In the genomic region with DNA sequence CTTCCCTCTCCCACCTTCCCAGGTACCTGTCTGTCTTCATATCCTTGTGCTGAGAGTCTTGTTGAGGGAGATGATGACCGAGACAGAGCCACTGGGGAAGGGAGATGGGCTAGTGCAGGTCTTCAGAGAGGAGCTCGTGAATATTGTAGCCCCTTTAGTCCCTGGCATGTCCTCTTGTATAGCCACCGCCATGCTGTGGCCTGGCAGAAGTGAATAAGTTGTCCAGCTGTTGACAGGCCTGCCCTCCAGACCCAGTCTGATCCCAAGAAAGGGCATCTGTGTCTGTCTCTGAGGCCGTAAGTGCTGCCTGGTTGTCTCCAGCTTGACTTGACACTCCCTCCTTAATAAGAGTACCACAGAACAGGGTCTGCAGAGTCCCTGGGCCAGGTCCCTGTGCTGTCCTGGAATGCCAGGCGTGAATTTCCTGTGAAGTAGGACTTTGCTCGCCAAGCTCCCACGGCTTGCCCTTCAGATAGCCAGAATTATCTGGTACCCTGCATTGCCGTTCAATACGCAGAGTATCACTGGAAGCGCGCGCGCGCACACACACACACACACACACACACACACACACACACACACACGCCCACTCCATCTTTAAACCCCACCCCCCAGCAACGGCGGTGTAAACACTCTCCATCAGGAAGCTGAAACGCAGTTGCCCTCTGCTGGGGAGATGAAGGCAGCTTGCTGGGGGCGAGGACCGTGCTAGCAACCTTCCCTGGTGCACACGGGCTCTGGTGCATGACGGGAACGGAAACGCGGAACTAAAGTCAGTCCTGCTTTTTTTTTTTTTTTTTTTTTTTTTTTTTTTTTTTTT, we compare ENCODE assay signal across 8 mouse cellular contexts.
A peak's percentile ranks its signal among the peaks of the same experiment; 100 is the strongest.
DNase-seq lines count a peak whose midpoint lies in the region; ATAC-seq and TF ChIP-seq lines count a peak whose summit lies in the region.

No protein-coding gene starts in this region.

- TF ChIP-seq EP300 in MEL (IDR thresholded peaks at IDR 0.05; ENCODE audit: low read depth in 1 of 2, low read length in 2 of 2) = peak in 1 of 2 experiments; percentile 34; a peak in 1 of 4 replicates

- peak in 1 of 2 experiments; percentile 28; a peak in 1 of 4 replicates for TF ChIP-seq POLR2A in MEL (IDR thresholded peaks at IDR 0.05; ENCODE audit: control insufficient read depth in 1 of 2, insufficient read depth in 1 of 2, low read depth in 1 of 2, low read length in 2 of 2, poor library complexity in 1 of 2)

- peak overlapping the region; percentile 64 for H3K4me2 ChIP-seq in hindbrain, embryonic 12.5 days (replicated peaks)

- peaks cover 0 to 10% of the 10 kb centered on the region in 2 experiments; a peak in 2 of 4 replicates for H3K36me3 ChIP-seq in MEL (ENCODE audit: control insufficient read depth in 1 of 2, insufficient read depth in 2 of 2, low read length in 2 of 2)
- no peaks in the 10 kb centered on the region for H3K36me3 ChIP-seq in hindbrain, embryonic 12.5 days

- ATAC-seq in hindbrain, embryonic 12.5 days (ENCODE audit: low FRiP score) = peak; percentile 96

- H3K27me3 ChIP-seq in MEL (ENCODE audit: control insufficient read depth in 1 of 2, insufficient read depth in 2 of 2, low read length in 2 of 2) = peaks cover 0 to 1% of the 10 kb centered on the region in 2 experiments; a peak in 1 of 4 replicates
- no peaks in the 10 kb centered on the region for H3K27me3 ChIP-seq in hindbrain, embryonic 12.5 days

- H3K9ac ChIP-seq in MEL (ENCODE audit: control insufficient read depth, low read depth, low read length, poor library complexity, severe bottlenecking) = peak overlapping the region; percentile 62; the same call in 1 of the 2 replicates
- peak overlapping the region; percentile 42; the same call in 1 of the 2 replicates for H3K9ac ChIP-seq in hindbrain, embryonic 12.5 days

- H3K9me3 ChIP-seq in MEL (replicated peaks; ENCODE audit: insufficient read depth, low read length) = no peaks in the 10 kb centered on the region
- no peaks in the 10 kb centered on the region for H3K9me3 ChIP-seq in hindbrain, embryonic 12.5 days (replicated peaks)

- TF ChIP-seq RAD21 in MEL (IDR thresholded peaks at IDR 0.05; ENCODE audit: low read depth, low read length) = peak; percentile 57

- no peak overlapping the region for H3K27ac ChIP-seq in MEL (ENCODE audit: control insufficient read depth, low read depth, low read length)
- peak overlapping the region; percentile 72 for H3K27ac ChIP-seq in hindbrain, embryonic 12.5 days

- peaks cover 7 to 17% of the 10 kb centered on the region in 2 experiments for H3K4me1 ChIP-seq in MEL (ENCODE audit: control insufficient read depth in 1 of 2, insufficient read depth in 2 of 2, low read length in 2 of 2)
- peaks cover 9% of the 10 kb centered on the region for H3K4me1 ChIP-seq in hindbrain, embryonic 12.5 days

- H3K4me3 ChIP-seq in MEL (ENCODE audit: control insufficient read depth in 1 of 2, insufficient read depth in 1 of 2, low read depth in 2 of 2, low read length in 2 of 2) = peak overlapping the region; percentile 37 to 66
- peak overlapping the region; percentile 36 for H3K4me3 ChIP-seq in hindbrain, embryonic 12.5 days

- WGBS in hindbrain, embryonic 12.5 days = 9% methylated on average over 24 of the region's 25 CpGs

- no peaks in the 10 kb centered on the region for H3K79me2 ChIP-seq in MEL (ENCODE audit: control insufficient read depth, insufficient read depth, low read length, poor library complexity)

- peak; percentile 94 for DNase-seq in MEL (ENCODE audit: low read depth, low spot score)
- DNase-seq in cerebellum, adult 8-10 months = peak; percentile 15
- DNase-seq in frontal cortex, postnatal 10 days (ENCODE audit: low spot score in 2 of 2) = peak; percentile 82 to 85
- DNase-seq in layer of hippocampus, postnatal 14 days (ENCODE audit: low spot score in 2 of 2) = peak; percentile 83 to 91
- peak; percentile 97 for DNase-seq in lung, postnatal 10 days
- DNase-seq in retina, embryonic 14.5 days (ENCODE audit: low spot score) = peak; percentile 87
- DNase-seq in thymus, postnatal 36 days = peak; percentile 92 to 96

- peak; percentile 17 to 73 (median 70); a peak in 5 of 6 replicates for TF ChIP-seq CTCF in MEL (IDR thresholded peaks at IDR 0.05 in 2 of 3, conservative IDR thresholded peaks at IDR 0.05 in 1 of 3; ENCODE audit: control insufficient read depth in 1 of 3, insufficient read depth in 1 of 3, low read depth in 2 of 3, low read length in 3 of 3, poor library complexity in 1 of 3, severe bottlenecking in 1 of 3)

TF ChIP-seq in MEL, 35 proteins besides CTCF, POLR2A, EP300 and RAD21:
- peak; percentile 87 for TF ChIP-seq ELF1 (IDR thresholded peaks at IDR 0.05; ENCODE audit: low read depth, low read length)
- peak; percentile 52; the same call in 1 of the 2 replicates for TF ChIP-seq MYC (IDR thresholded peaks at IDR 0.05; ENCODE audit: low read depth, low read length)
- TF ChIP-seq ZNF384 (IDR thresholded peaks at IDR 0.05; ENCODE audit: low read depth, low read length) = peak; percentile 99
- TF ChIP-seq HCFC1 (IDR thresholded peaks at IDR 0.05; ENCODE audit: low read depth, low read length) = peak; percentile 74
- TF ChIP-seq POLR2AphosphoS2 (IDR thresholded peaks at IDR 0.05; ENCODE audit: low read length) = no peak
- TF ChIP-seq MAX (IDR thresholded peaks at IDR 0.05; ENCODE audit: low read length) = no peak
- TF ChIP-seq RCOR1 (IDR thresholded peaks at IDR 0.05; ENCODE audit: low read depth, low read length) = no peak
- no peak for TF ChIP-seq MYB (IDR thresholded peaks at IDR 0.05; ENCODE audit: low read depth, low read length)
- TF ChIP-seq CHD1 (IDR thresholded peaks at IDR 0.05; ENCODE audit: low read depth, low read length) = no peak
- TF ChIP-seq KAT2A (conservative IDR thresholded peaks at IDR 0.05; ENCODE audit: low read depth, low read length) = no peak
- peak; percentile 33; the same call in 1 of the 2 replicates for TF ChIP-seq TBP (IDR thresholded peaks at IDR 0.05; ENCODE audit: low read depth, low read length)
- TF ChIP-seq SMC3 (IDR thresholded peaks at IDR 0.05; ENCODE audit: low read depth, low read length) = peak; percentile 71
- no peak for TF ChIP-seq GABPA (IDR thresholded peaks at IDR 0.05; ENCODE audit: low read depth, low read length)
- no peak for TF ChIP-seq BHLHE40 (IDR thresholded peaks at IDR 0.05; ENCODE audit: borderline replicate concordance, low read depth, low read length)
- 0 out of 2 replicates have a peak, but pooled peaks have one; percentile 12 for TF ChIP-seq GATA1 (IDR thresholded peaks at IDR 0.05; ENCODE audit: low read depth, low read length)
- 0 out of 2 replicates have a peak, but pooled peaks have one; percentile 42 for TF ChIP-seq E2F4 (IDR thresholded peaks at IDR 0.05; ENCODE audit: borderline replicate concordance, low read depth, low read length)
- TF ChIP-seq SIN3A (IDR thresholded peaks at IDR 0.05; ENCODE audit: low read length) = peak; percentile 82
- TF ChIP-seq MAZ (IDR thresholded peaks at IDR 0.05; ENCODE audit: low read depth, low read length) = peak; percentile 68; the same call in 1 of the 2 replicates
- TF ChIP-seq TCF12 (IDR thresholded peaks at IDR 0.05; ENCODE audit: low read depth, low read length) = peak; percentile 31
- peak; percentile 51; the same call in 1 of the 2 replicates for TF ChIP-seq NRF1 (IDR thresholded peaks at IDR 0.05; ENCODE audit: insufficient read depth, low read depth, low read length, poor library complexity, severe bottlenecking)

Comparison
In these comparisons a context has a peak if more than half of its experiments do, and no peak if none do; other contexts are left out.
1. DNase-seq: peak in every context shown above with its lines; median percentile 97 in lung, postnatal 10 days; 94 in MEL; 94 in thymus, postnatal 36 days; 87 in layer of hippocampus, postnatal 14 days; 87 in retina, embryonic 14.5 days; 84 in frontal cortex, postnatal 10 days; 15 in cerebellum, adult 8-10 months.